In genomic region chr17:82957409-82957808, GRCm38 (mm10) we compare ENCODE assay signal across 9 mouse cellular contexts.
DNase-seq lines count a peak whose midpoint lies in the region; ATAC-seq lines count a peak whose summit lies in the region.
"Had no signal": no experiment of that assay in that cellular context is flagged by ENCODE, and none has a peak within 500 bp of the region (broad histone marks: within the 10 kb centered on the region; RNA-seq: fewer than 3 reads in every experiment).

No protein-coding gene starts in this region.

- H3K27me3 ChIP-seq in forebrain, embryonic 11.5 days (ENCODE audit: control insufficient read depth, insufficient read depth, low read length): no peaks in the 10 kb centered on the region
- no peaks in the 10 kb centered on the region for H3K27me3 ChIP-seq in forebrain, embryonic 10.5 days (ENCODE audit: poor library complexity, severe bottlenecking)
- H3K27me3 ChIP-seq: heart, embryonic 15.5 days had no signal

- no peaks in the 10 kb centered on the region for H3K4me1 ChIP-seq in forebrain, embryonic 11.5 days (replicated peaks; ENCODE audit: control insufficient read depth, insufficient read depth, low read length)
- no peaks in the 10 kb centered on the region for H3K4me1 ChIP-seq in forebrain, embryonic 10.5 days
- H3K4me1 ChIP-seq: heart, embryonic 15.5 days had no signal

- H3K27ac ChIP-seq in forebrain, embryonic 11.5 days (ENCODE audit: low read depth, low read length): no peak overlapping the region
- H3K27ac ChIP-seq in forebrain, embryonic 10.5 days: no peak overlapping the region
- H3K27ac ChIP-seq: heart, embryonic 15.5 days had no signal

- H3K9ac ChIP-seq in forebrain, embryonic 11.5 days (ENCODE audit: low read length): no peak overlapping the region
- H3K9ac ChIP-seq: heart, embryonic 15.5 days had no signal

- H3K36me3 ChIP-seq in forebrain, embryonic 11.5 days (ENCODE audit: control insufficient read depth, insufficient read depth, low read length): no peaks in the 10 kb centered on the region
- no peaks in the 10 kb centered on the region for H3K36me3 ChIP-seq in forebrain, embryonic 10.5 days (replicated peaks)
- H3K36me3 ChIP-seq: heart, embryonic 15.5 days had no signal

- DNase-seq in forebrain, embryonic 11.5 days (ENCODE audit: low spot score): no peak
- DNase-seq in forebrain, embryonic 10.5 days (ENCODE audit: extremely low spot score, low spot score): no peak
- peak; percentile 31 for DNase-seq in lung, postnatal 10 days
- DNase-seq in lung, postnatal 4 days: no peak
- peak; percentile 63 to 68 for DNase-seq in cerebellum, postnatal 14 days
- peak; percentile 18 to 23 for DNase-seq in kidney, postnatal 36 days
- DNase-seq in retina, postnatal 7 days (ENCODE audit: low read depth, low spot score): peak; percentile 54
- no peak for DNase-seq in urinary bladder, postnatal 36 days (ENCODE audit: low spot score in 2 of 2)

- H3K4me3 ChIP-seq in forebrain, embryonic 11.5 days (ENCODE audit: low read depth, low read length): no peak overlapping the region
- no peak overlapping the region for H3K4me3 ChIP-seq in forebrain, embryonic 10.5 days
- H3K4me3 ChIP-seq: heart, embryonic 15.5 days had no signal

- H3K9me3 ChIP-seq in forebrain, embryonic 11.5 days (ENCODE audit: control insufficient read depth, low read length): no peaks in the 10 kb centered on the region
- no peaks in the 10 kb centered on the region for H3K9me3 ChIP-seq in forebrain, embryonic 10.5 days
- H3K9me3 ChIP-seq: heart, embryonic 15.5 days had no signal

- peak; percentile 55; the same call in 1 of the 2 replicates for ATAC-seq in forebrain, embryonic 11.5 days (replicated peaks; ENCODE audit: low FRiP score)

- WGBS in forebrain, embryonic 11.5 days: 48% methylated on average over 4 of the region's 4 CpGs
- 56% methylated on average over 4 of the region's 4 CpGs for WGBS in forebrain, embryonic 10.5 days

- no peak overlapping the region for H3K4me2 ChIP-seq in forebrain, embryonic 11.5 days (ENCODE audit: low read depth, low read length, severe bottlenecking)
- H3K4me2 ChIP-seq: heart, embryonic 15.5 days had no signal

Comparison
In these comparisons a context has a peak if more than half of its experiments do, and no peak if none do; other contexts are left out.
1. DNase-seq: peak in lung, postnatal 10 days (single experiment), cerebellum, postnatal 14 days (2 of 2), kidney, postnatal 36 days (2 of 2) and retina, postnatal 7 days (single experiment); none in forebrain, embryonic 11.5 days (single experiment), forebrain, embryonic 10.5 days (single experiment), lung, postnatal 4 days (0 of 2) and urinary bladder, postnatal 36 days (0 of 2).